Mouse (Mus musculus): ENCODE data around the gene Tm9sf2.
A peak's percentile ranks its signal among the peaks of the same experiment; 100 is the strongest.
"Not testable (repeated sequence)": the region's sequence is repeated elsewhere in the genome, so short reads cannot be mapped to it uniquely, and the experiment has no call there.

Gene Tm9sf2

DNA sequence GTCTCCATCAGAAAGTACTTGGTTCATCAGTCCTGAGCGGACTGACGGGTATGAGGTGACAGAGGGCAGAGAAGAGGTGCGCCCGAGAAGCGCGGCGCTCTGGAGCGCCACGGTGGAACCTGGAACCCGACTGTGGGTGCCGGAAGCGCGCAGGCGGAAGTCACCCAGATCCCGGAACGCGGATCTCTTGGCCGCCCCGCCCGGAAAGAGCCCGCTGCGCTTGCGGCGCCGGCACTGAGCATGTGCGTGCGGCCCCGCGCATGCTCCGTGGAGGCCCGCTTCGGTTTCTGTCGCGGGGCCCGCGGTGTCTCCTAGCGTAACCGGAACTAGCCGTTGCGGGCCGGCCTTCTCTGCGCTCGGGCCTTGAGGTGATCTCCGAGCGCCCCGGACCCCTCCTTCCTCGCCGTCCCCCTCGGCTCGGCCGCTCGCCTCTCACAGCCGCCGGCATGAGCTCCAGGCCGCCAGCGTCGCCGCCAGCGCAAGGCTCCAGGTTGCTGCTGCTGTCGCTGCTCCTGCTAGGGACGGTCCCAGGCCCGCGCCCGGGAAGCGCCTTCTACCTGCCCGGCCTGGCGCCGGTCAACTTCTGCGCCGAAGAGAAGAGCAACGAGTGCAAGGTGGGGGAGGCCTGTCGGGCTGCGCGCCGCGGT lies at the start of gene Tm9sf2:
Gene Tm9sf2, plus strand, starts transcription at position 217 of the 647 bp plus-strand sequence.
- DNase-seq, result peak; percentile 95

DNA sequence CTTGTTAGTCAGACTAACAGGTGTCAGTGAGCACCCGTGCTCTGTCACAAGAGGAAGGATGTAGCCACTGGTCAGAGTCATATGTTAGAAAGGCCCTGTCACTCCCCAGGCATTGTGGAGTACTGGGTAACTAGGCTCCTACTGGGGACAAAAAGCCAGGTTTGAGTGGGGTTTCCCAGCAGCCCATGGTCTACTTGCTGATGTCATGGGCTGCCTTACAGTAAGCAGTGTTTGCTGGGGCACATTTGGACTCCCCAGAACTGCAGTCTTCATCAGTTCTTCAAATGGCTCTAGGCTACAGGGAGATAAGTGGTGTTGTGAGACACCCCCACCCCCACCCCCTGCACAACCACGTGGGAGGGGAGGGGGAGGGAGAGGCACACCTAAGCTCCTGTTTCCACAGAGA lies 48.9 kb upstream of the Tm9sf2 start:
- DNase-seq, result no peak

DNA sequence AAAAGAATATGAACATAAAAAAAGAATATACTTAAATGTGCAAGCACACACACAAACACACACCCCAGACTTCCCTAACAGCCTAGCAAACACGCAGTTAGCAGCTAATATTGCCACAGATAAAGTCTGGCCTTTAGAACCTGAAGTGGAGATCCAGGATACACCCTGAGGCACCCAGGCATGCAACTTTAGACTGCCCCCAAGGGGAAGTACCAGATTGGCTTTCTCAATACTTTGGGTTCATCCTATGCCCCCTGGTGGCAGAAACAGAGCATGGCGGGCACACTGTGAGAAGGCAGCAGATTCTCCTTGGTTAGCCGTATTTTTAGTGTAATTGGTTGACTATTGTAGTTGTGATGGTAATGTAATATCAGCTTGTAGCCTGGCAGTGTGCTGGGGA lies 46.2 kb upstream of the Tm9sf2 start:
- DNase-seq, result peak; percentile 94

DNA sequence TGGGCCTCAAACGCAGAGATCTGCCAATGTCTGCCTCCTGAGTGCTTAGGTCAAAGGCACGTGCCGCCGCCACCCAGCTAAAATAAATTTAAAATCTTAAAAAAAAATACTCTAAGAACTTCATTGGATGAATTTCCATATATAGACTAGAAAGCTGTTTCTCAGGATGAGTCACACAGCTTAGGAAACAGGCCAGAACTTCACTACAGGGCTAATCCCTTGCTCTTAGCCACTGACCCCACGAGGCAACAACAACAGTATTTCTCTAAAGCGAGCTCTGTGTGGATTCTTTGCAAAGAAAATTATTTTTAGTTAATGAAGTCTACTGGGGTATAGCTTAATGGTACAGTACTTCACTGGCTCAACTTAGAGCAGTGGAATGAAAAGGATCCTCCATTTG lies 45.5 kb upstream of the Tm9sf2 start:
- DNase-seq, result no peak

DNA sequence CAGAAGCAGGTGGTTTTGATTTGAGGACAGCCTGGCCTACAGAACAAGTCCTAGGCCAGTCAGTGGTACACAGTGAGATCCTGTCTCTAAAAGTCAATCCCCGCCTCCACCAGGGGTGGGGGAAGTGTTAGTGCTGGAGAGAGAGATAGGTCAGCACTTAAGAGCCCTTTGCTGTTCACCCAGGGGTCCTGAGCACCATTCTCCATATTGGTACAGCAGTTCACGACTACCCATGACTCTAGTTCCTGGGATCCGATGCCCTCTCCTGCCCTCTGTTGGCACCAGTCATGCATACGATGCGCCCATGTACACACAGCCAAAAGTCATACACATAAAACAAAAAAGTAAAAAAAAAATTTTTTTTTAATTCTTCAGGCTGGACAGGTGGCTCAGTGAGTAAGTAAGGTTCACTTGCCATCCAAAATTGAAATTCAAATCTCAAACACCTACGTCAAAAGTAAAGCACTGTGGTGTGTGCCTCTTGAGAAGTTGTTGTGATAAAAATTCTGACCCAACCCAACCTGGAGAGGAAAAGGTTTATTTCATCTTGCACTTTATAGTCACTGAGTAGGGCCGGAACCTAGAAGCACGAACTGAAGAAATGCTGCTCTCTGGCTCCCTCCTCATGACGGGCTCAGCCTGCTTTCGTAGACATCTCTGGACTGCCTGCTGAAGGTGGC lies 44.3 kb upstream of the Tm9sf2 start:
- DNase-seq, result no peak

DNA sequence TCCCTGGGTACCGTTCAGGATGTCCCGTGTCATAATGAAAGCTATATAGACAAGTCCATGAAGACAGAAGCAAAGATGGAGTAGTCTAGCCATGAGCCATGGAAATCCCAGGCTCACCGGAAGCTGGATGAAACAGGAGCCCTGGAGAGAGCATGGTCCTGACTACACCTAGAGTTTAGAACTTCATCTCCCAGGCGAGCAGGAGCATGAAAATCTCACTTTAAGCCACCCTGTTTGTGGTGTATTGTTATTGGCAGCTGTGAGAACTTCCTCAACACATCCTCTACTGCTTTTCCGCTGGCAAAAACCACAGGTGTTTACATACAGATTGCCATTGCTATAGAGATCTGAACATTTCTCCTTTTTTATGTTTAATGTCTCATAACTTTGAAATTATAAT lies 43.2 kb upstream of the Tm9sf2 start:
- DNase-seq, result peak; percentile 48

DNA sequence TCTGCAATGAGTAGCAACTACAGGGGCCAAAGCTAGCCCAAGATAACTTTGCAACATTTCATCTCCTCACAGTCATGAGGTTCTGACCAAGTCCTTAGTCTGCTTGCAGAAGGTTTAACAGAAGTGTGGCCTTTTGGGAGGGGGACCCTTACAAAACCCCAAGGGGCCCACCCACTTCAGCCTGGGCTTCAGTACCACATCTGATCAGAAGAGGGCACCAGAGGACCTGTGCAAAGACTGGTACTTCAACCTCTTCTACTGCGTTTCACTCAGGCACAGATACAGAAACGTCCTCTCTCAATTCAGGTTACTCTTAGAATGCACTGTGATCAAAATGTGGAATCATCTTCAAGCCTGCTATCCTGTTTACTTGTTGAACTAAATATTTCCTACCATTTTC lies 42.3 kb upstream of the Tm9sf2 start:
- DNase-seq, result peak; percentile 87

DNA sequence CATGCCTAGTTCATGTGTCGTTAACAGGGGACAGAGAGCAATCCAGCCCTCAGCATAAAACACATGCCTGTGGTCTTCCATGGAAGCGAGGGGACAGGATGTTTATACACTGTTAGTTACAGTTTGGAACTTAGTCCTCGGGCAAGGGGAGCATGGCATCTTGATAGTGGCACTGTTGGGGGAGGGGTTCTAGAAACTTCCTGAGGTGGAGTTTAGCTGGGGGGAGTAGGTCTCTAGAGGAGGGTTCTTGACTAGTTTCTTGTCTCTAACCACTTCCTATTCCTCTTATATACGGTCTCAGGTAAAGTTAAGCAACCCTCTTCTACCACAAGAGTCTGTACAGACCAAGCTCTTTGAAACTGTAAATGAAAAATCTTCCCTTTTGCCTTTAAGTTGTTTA lies 40.6 kb upstream of the Tm9sf2 start:
- DNase-seq, result peak; percentile 48

DNA sequence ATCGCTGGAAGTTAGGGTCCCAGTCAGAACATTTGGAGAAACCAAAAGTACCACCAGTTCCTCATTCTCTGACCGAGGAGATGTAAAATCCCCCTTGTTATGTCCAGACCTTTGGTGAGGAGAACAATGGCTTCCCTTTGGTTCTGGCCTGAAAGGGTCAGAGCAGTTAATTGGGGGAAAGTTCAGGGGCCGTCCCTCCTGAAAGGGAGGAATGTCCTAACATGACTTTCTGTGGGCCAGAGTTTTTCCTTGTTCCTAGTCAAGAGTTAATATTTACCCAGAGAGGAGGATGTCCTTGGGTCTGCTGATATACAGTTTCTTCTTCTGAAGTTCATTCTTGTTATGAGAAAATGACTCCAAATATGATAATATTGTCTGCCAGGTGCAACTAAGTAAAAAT lies 38.8 kb upstream of the Tm9sf2 start:
- DNase-seq, result not testable (repeated sequence)

DNA sequence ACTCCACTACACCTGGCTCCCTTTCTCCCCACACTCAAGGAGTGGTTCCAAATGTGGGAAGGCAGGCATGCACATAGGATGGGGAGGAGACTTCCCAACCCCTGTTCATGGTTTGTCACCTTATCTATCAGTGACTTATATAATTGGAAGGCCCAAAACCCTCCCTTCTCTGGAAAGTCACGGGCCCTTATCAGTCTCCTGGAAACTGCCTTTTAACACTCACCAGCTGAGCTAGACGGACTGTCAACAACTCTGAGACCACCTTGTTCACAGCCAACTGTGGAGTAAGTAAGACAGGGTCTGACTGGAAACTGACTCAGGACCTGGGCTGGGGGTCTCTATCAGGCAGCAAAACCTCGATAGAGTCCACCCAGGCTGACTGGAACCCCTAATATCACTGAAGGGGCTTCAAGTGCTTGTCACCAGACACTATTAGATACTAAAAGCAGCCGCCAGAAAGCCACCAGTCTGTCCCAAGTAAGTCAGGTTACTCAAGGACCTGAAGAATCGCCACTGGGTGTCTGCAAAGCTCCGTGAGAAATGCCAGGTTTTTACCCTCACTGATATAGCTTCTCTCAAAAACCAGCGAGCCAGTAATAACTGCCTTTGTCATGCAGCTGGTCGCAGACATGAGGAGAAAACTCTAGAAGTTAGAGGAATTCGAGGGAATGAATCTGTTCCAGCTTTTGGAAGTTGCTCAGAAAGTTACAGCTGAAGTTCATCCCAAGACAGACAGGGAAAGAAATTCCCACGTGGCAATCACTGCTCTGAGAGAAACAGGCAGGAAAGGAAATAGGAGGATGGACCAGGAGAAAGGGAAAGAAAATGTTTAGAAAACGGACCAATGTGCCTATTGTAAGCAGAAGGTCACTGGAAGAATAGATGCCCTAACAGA lies 37.8 kb upstream of the Tm9sf2 start:
- peak; percentile 35 for DNase-seq

DNA sequence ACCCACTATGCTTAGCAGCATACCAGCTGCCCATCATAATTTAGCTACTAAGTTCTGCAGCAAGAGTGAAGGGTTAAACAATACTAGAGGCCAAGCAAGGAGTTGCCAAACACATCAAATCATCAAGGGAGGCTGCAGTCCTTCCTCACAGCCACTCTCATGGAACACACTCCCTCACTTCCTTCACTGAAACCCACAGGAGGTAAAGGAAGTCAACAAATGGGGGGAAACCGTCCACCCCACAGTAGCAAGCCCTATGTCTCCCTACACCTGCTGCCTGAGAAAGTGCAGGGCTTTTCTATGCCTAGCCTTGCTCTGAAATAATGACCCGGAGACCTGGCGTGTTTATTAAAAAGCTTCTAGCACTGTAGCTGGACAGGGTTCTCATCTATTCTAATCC lies 36.9 kb upstream of the Tm9sf2 start:
- no peak for DNase-seq

DNA sequence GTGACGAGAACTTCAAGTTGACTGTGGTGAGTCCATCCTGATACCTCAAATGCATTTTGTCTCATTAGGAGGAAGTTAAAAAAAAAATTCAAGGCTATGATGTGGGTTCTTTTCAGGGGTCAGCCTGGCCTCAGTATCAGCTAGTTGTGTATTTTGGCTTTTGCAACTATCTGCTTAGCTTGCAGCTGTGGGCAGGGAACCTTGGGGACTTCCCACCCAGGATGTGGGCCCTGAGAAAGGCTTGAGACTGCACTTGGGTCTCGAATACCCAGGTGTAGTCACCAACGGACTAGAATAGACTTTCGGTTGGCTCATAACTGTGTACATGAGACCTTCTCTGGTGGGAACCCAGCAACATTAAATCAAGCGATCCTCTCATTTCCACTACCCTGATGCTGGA lies 33.4 kb upstream of the Tm9sf2 start:
- no peak for DNase-seq

DNA sequence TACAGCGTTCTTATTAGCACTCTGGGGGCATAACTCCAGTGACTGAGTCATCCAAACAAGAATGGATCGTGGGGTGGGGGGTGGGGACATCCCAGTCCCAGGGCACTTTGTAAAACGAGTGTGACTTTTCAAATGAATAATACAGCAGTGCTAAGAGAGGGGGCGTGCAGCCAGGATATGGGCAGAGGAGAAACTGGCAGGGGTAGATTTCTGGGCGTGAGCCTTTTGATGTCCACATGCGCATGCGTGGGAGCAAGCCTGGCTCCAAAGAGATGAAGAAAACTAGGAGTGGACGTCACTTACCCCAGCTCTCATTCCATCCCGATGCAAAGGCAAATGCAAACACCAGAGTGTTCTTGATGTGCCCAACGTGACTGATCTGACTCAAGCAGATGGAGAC lies 32.5 kb upstream of the Tm9sf2 start:
- DNase-seq, result no peak

DNA sequence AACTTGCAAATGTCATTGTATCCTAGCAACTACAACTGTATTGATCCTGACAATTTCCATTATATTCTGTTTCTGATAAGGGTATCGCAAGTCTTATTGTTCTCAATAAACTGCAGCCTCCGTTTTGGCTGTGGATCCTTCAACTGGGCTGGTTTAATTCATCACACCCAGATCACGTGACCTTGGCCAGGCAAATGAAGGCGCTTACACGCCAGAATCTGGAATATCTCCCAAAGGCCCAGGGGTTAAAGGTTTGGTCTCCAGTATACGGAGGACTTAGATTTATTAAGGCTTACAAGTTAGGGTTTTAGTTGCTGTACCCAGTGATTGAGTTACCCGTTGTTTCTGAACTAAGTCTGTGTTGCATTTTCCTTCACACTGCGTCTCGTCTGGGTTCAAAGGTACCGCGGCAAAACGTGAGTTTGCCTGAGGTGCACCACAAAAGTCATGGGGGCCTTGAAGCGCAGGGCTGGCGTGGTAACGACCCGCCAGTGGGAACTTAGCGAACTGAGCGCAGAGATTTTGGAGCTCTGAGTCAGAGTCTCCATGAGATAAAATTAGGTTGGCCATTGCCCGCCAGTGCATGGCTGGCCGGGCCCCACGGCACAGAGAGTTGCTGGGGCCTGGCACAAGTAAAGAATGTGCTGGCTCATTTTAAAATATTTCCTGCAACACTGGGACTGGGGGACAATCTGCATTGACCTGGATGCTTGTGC lies 31.2 kb upstream of the Tm9sf2 start:
- no peak for DNase-seq

DNA sequence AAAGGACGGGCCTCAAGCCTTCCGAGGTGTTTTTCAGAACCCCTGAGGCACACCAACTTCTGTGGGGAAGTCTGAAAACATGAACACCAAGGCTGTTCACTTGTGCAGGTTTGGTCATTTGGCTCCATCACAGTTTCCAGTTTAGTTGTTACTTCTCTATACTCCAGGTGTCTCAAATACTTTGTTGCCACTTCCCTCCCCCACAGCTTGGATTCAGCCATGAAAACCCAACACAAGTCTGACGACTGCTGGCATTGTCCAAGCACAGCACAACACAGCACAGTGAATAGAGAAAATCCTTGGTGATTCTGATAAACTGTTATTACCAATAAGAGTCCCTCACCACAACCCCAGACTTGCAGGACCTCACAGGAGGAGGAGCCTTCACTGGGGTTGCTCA lies 29.8 kb upstream of the Tm9sf2 start:
- DNase-seq, result no peak

DNA sequence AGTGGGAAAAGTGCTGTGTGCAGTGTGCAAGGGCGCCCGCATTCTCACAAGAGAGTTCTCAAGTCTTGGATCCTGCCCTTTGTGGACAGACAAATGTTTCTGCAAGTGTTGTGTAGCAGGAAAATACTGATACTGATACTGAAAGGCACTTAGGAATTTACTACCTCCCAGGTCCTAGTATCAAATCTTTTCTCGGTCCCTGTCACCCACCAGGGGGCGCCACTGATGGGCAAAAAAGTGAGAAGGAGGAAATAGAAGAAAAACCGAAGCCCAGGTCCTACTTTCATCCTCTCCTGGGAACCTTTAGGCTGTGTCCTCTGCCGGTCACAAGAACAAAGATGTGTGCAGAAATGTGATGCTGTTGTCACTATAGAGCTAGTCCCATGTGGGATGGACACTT lies 27.4 kb upstream of the Tm9sf2 start:
- DNase-seq, result peak; percentile 70

DNA sequence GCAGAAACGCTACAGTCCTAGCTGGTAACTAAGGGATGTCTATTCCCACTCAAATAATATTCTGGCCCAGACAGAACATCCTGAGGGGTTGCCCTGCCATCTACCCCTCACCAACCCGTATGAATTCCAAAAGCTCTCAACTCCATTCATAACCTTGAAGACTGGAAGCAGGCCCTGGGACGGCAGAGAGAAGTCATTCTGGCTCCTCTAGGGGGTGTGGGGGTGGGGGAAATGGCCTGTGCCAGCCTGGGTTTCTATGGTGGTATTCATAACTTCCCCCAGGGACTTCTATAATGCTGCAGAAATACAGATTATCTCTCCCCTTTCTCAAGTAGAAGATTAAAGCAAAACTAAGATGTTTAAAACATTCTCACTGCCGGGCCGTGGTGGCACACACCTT lies 26.9 kb upstream of the Tm9sf2 start:
- no peak for DNase-seq

DNA sequence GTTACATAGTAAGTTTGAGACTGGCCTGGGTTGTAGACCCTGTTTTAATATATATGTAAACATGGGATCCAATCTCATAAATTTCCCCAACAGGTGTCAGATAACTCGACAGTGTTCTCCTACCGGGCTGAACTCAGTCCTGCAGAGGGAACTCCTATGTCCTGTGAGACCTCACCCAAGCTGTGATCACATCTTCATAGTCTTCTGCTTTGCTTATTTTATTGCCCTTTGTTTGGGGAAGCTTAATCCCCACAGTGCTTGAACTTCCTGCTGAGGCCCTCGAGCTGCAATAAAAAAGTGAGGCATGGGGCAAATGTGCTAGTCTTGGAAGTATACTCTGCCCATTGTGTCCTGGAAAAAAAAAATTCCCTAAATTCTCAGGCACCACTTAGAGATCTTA lies 25.5 kb upstream of the Tm9sf2 start:
- no peak for DNase-seq

DNA sequence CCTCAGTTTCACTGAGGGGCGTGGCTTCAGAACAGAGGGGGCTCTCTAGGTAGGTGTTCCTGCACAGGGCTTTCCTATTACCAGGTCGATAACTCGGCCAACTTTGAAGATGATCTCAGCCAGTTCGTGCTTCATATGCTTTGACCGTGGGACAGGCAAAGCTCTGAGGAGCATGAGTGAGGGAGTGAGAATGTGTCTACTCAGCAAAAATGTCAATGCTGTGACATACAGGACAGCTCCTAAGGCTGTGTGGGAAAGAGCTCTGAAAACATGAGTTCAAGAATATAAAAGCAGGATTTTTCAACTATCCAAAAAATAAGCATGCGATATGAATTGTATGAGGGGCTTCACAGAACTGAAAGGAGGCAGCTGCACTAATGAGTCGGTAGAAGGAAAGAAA lies 23.3 kb upstream of the Tm9sf2 start:
- no peak for DNase-seq

DNA sequence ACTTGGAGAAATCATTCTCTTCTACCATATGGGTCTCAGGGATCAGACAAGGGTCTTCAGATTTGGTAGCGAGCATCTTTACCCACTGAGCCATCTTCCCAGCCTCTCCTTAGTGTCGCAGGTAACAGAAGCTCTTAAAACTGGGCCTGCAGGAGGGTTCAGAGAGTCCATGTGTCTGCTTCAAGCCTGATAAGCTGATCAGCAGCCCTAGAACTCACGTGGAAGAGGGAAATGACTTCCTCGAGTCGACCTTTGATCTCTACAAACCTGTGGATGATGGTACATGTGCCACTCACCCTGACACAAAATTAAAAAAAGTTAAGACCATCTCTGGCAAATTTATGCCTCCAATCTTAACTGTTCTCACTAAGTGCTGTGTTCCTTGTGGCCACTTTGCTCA lies 18.9 kb upstream of the Tm9sf2 start:
- no peak for DNase-seq

DNA sequence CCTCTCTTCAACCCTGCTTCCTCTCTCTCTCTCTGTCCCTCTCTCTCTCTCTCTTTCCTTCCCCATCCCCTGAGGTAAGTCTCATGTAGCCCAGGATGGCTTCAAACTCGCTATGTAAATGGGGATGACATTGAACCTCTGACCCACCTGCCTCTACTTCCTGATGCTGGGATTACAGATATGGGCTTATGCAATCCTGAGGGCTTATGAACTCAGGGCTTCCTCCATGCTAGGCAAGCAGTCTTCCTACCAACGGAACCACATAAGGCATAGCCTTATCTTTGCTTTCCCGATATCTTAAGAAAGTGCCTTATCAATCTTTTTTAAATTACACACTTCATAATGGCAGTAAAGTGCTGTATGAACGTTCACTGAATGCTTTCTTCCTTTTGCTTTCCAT lies 14.5 kb upstream of the Tm9sf2 start:
- no peak for DNase-seq

DNA sequence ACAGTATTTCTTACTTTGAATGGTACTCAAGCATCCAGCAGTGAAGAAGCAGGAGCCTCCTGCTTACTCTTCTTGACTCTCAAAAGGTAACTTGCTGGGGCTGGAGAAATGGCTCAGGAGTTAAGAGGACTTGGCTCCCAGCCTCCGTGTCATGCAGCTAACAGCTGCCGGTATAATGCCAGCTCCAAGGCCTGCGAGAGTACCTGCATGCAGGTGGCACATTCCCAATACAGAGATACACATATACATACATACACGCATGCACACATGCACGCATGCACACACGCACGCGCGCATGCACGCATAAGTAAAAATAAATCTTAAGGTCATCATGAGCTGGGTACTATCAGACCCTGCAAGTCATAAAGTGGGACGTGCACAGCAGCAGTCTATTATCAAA lies 10.5 kb upstream of the Tm9sf2 start:
- no peak for DNase-seq

DNA sequence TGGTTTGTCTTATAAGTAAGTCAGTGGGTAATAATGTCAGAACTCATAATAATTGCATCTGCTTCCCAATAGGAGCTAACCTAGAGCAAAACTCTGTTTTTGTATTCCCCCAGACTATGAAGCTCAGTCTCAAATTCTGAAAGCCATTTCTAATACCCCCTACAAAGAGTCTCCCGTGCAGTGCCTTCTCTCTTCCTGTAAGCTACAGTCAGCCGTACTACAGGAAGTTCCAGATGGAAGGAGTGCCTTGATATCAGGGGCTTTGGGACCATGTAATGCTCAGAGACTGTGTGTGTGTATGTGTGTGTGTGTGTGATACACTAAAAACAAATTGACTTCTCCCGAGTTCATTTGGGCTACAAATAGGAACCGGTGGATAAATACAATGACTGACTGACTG lies 7.3 kb upstream of the Tm9sf2 start:
- DNase-seq, result no peak
